Mouse (Mus musculus) neural tube, embryonic 13.5 days (tissue): ENCODE measurements around the gene Dmrtb1. TPM values are rescaled to one million over a fixed set of nuclear protein-coding genes. Genes with fewer than 3 reads are reported as not detected.
A peak's percentile ranks its signal among the peaks of the same experiment; 100 is the strongest.

ENCODE experiments used
- ATAC-seq: fragments of 200-750 bp; cut with Nextera tagmentation; 2 replicates; pipeline ENCODE4 v1.8.0; 2017; ENCODE audit warnings: low read depth, mild to moderate bottlenecking, moderate TSS enrichment, moderate library complexity
- H3K27ac ChIP-seq: fragments of 300-500 bp; sonication (generic); replicated peaks from 2 replicates; pipeline ENCODE4 v1.5.1; 2015; ENCODE audit warnings: moderate library complexity, mild to moderate bottlenecking, inconsistent platforms
- H3K27me3 ChIP-seq: fragments of 300-500 bp; sonication (generic); 2 replicates; pipeline ENCODE4 v1.6.1; 2015; ENCODE audit warnings: mild to moderate bottlenecking, inconsistent platforms
- H3K36me3 ChIP-seq: fragments of 300-500 bp; sonication (generic); 2 replicates; pipeline ENCODE4 v1.6.1; 2015; ENCODE audit warnings: mild to moderate bottlenecking, inconsistent platforms
- H3K4me1 ChIP-seq: fragments of 300-500 bp; sonication (generic); replicated peaks from 2 replicates; pipeline ENCODE4 v1.6.1; 2015; ENCODE audit warnings: inconsistent platforms
- H3K4me2 ChIP-seq: fragments of 300-500 bp; sonication (generic); 2 replicates; pipeline ENCODE4 v1.6.1; 2015; ENCODE audit warnings: inconsistent platforms, mild to moderate bottlenecking, moderate library complexity
- H3K4me3 ChIP-seq: fragments of 300-500 bp; sonication (generic); 2 replicates; pipeline ENCODE4 v1.5.1; 2015; ENCODE audit warnings: mild to moderate bottlenecking, inconsistent platforms
- H3K9ac ChIP-seq: fragments of 300-500 bp; sonication (generic); 2 replicates; pipeline ENCODE4 v1.6.1; 2015; ENCODE audit warnings: moderate library complexity, mild to moderate bottlenecking, inconsistent platforms
- H3K9me3 ChIP-seq: fragments of 300-500 bp; sonication (generic); 2 replicates; pipeline ENCODE4 v1.6.1; 2016; ENCODE audit warnings: inconsistent platforms
- WGBS: fragments of 180-500 bp; shearing (Covaris S2); methylation state at CpG from one replicate; pipeline ENCODE4 v1.1.7; 2015; 5-methylcytosine and 5-hydroxymethylcytosine counted together
- polyA plus RNA-seq: library from polyadenylated mRNA; unstranded; fragments of >200 nt; fragmentation: Nextera tagmentation; extraction: Ambion mirVana; gene quantifications from 2 replicates; pipeline ENCODE4 v1.2.1, GENCODE M21; 2015

Dmrtb1 gene
- 14.5 TPM in 2 replicates for polyA plus RNA-seq

- 93% methylated on average over 14 of the region's 14 CpGs for WGBS
- H3K27me3 ChIP-seq = no peaks in the 10 kb centered on the region
- no peak within 1 kb of the TSS for H3K4me3 ChIP-seq
- H3K36me3 ChIP-seq = no peaks in the 10 kb centered on the region
- no peaks in the 10 kb centered on the region for H3K9me3 ChIP-seq
- no peak within 1 kb of the TSS for H3K9ac ChIP-seq
- H3K4me1 ChIP-seq = peaks cover 34% of the 10 kb centered on the region
- ATAC-seq = no peak
- no peak within 1 kb of the TSS for H3K4me2 ChIP-seq
- no peak within 1 kb of the TSS for H3K27ac ChIP-seq
Measured at GRCm38 (mm10) chr4:107684130-107684529, at the start of gene Dmrtb1. Dmrtb1 (minus strand) TSS chr4:107684230.

GRCm38 (mm10) chr4:107733603-107734002 is 49.6 kb upstream of the Dmrtb1 start:
- peaks cover 3% of the 10 kb centered on the region; the same call in 1 of the 2 replicates for H3K27me3 ChIP-seq
- H3K36me3 ChIP-seq = no peaks in the 10 kb centered on the region
- no peak overlapping the region for H3K27ac ChIP-seq
- H3K4me1 ChIP-seq = peaks cover 35% of the 10 kb centered on the region
- WGBS = 15% methylated on average over 3 of the region's 3 CpGs
- no peaks in the 10 kb centered on the region for H3K9me3 ChIP-seq
- no peak overlapping the region for H3K9ac ChIP-seq
- H3K4me2 ChIP-seq = no peak overlapping the region
- no peak for ATAC-seq
- H3K4me3 ChIP-seq = no peak overlapping the region

GRCm38 (mm10) chr4:107732624-107733023 is 48.6 kb upstream of the Dmrtb1 start:
- H3K9ac ChIP-seq = no peak overlapping the region
- H3K4me3 ChIP-seq = no peak overlapping the region
- H3K27me3 ChIP-seq = peaks cover 3% of the 10 kb centered on the region; the same call in 1 of the 2 replicates
- no peaks in the 10 kb centered on the region for H3K9me3 ChIP-seq
- H3K4me1 ChIP-seq = peaks cover 32% of the 10 kb centered on the region
- no peak overlapping the region for H3K27ac ChIP-seq
- no peak for ATAC-seq
- WGBS = 10% methylated on average over 4 of the region's 4 CpGs
- no peaks in the 10 kb centered on the region for H3K36me3 ChIP-seq
- H3K4me2 ChIP-seq = no peak overlapping the region

GRCm38 (mm10) chr4:107732182-107732581 is 48.2 kb upstream of the Dmrtb1 start:
- Histone ChIP-seq H3K27ac (no peak overlapping the region), H3K9me3 (no peaks in the 10 kb centered on the region), H3K9ac (no peak overlapping the region), H3K4me3 (no peak overlapping the region), H3K4me1 (peaks cover 32% of the 10 kb centered on the region), H3K4me2 (no peak overlapping the region), H3K27me3 (peaks cover 3% of the 10 kb centered on the region; the same call in 1 of the 2 replicates), H3K36me3 (no peaks in the 10 kb centered on the region)
- no peak for ATAC-seq
- 9% methylated on average over 4 of the region's 4 CpGs for WGBS

- no peak for ATAC-seq
- no peaks in the 10 kb centered on the region for H3K36me3 ChIP-seq
- peaks cover 32% of the 10 kb centered on the region for H3K4me1 ChIP-seq
- H3K4me2 ChIP-seq = no peak overlapping the region
- H3K27ac ChIP-seq = no peak overlapping the region
- H3K9me3 ChIP-seq = no peaks in the 10 kb centered on the region
- no peak overlapping the region; the same call in 1 of the 2 replicates for H3K9ac ChIP-seq
- no peaks in the 10 kb centered on the region; the same call in 1 of the 2 replicates for H3K27me3 ChIP-seq
- no peak overlapping the region for H3K4me3 ChIP-seq
- whole genome bisulfite sequencing = 49% methylated on average over 8 of the region's 8 CpGs
Measured at GRCm38 (mm10) chr4:107731088-107731465, 47.0 kb upstream of the Dmrtb1 start.

GRCm38 (mm10) chr4:107730391-107731087 is 46.5 kb upstream of the Dmrtb1 start:
- H3K36me3 ChIP-seq = no peaks in the 10 kb centered on the region
- H3K9me3 ChIP-seq = no peaks in the 10 kb centered on the region
- no peak overlapping the region for H3K27ac ChIP-seq
- 74% methylated on average over 15 of the region's 15 CpGs for WGBS
- peaks cover 32% of the 10 kb centered on the region for H3K4me1 ChIP-seq
- H3K27me3 ChIP-seq = no peaks in the 10 kb centered on the region; the same call in 1 of the 2 replicates
- H3K4me3 ChIP-seq = no peak overlapping the region
- ATAC-seq = no peak
- H3K9ac ChIP-seq = no peak overlapping the region
- no peak overlapping the region for H3K4me2 ChIP-seq

GRCm38 (mm10) chr4:107725432-107725831 is 41.4 kb upstream of the Dmrtb1 start:
- 73% methylated on average over 9 of the region's 9 CpGs for whole genome bisulfite sequencing
- Histone ChIP-seq H3K9me3 (no peaks in the 10 kb centered on the region), H3K36me3 (no peaks in the 10 kb centered on the region), H3K4me1 (no peaks in the 10 kb centered on the region), H3K9ac (no peak overlapping the region), H3K27ac (no peak overlapping the region), H3K4me3 (no peak overlapping the region), H3K4me2 (no peak overlapping the region), H3K27me3 (no peaks in the 10 kb centered on the region)
- ATAC-seq = no peak

GRCm38 (mm10) chr4:107720043-107720830 is 36.2 kb upstream of the Dmrtb1 start:
- Histone ChIP-seq H3K9me3 (no peaks in the 10 kb centered on the region), H3K36me3 (no peaks in the 10 kb centered on the region), H3K4me1 (peaks cover 24% of the 10 kb centered on the region), H3K27me3 (no peaks in the 10 kb centered on the region), H3K27ac (no peak overlapping the region), H3K4me3 (no peak overlapping the region), H3K9ac (no peak overlapping the region), H3K4me2 (no peak overlapping the region)
- ATAC-seq = no peak
- 88% methylated on average over 11 of the region's 11 CpGs for WGBS

GRCm38 (mm10) chr4:107719161-107719560 is 35.1 kb upstream of the Dmrtb1 start:
- Histone ChIP-seq H3K4me3 (no peak overlapping the region), H3K27ac (no peak overlapping the region), H3K4me2 (no peak overlapping the region), H3K36me3 (no peaks in the 10 kb centered on the region), H3K9ac (no peak overlapping the region), H3K4me1 (peaks cover 24% of the 10 kb centered on the region), H3K27me3 (no peaks in the 10 kb centered on the region), H3K9me3 (no peaks in the 10 kb centered on the region)
- 79% methylated on average over 5 of the region's 5 CpGs for WGBS
- ATAC-seq = no peak

- no peaks in the 10 kb centered on the region for H3K9me3 ChIP-seq
- no peak overlapping the region for H3K9ac ChIP-seq
- WGBS = 39% methylated on average over 8 of the region's 8 CpGs
- peaks cover 24% of the 10 kb centered on the region for H3K4me1 ChIP-seq
- no peak overlapping the region for H3K27ac ChIP-seq
- no peaks in the 10 kb centered on the region for H3K27me3 ChIP-seq
- H3K4me3 ChIP-seq = no peak overlapping the region
- H3K4me2 ChIP-seq = no peak overlapping the region
- no peaks in the 10 kb centered on the region for H3K36me3 ChIP-seq
- no peak for ATAC-seq
Measured at GRCm38 (mm10) chr4:107718720-107719119, 34.7 kb upstream of the Dmrtb1 start.

- Histone ChIP-seq H3K4me1 (peaks cover 24% of the 10 kb centered on the region), H3K9me3 (no peaks in the 10 kb centered on the region), H3K36me3 (no peaks in the 10 kb centered on the region), H3K9ac (no peak overlapping the region), H3K27ac (peak overlapping the region; percentile 57), H3K4me2 (no peak overlapping the region), H3K4me3 (no peak overlapping the region), H3K27me3 (no peaks in the 10 kb centered on the region)
- WGBS = 50% methylated on average over 8 of the region's 8 CpGs
- ATAC-seq = no peak
Measured at GRCm38 (mm10) chr4:107717718-107718313, 33.8 kb upstream of the Dmrtb1 start.

- Histone ChIP-seq H3K4me2 (no peak overlapping the region), H3K4me3 (no peak overlapping the region), H3K4me1 (peaks cover 24% of the 10 kb centered on the region), H3K36me3 (no peaks in the 10 kb centered on the region), H3K9ac (no peak overlapping the region), H3K27me3 (no peaks in the 10 kb centered on the region), H3K9me3 (no peaks in the 10 kb centered on the region), H3K27ac (peak overlapping the region; percentile 57; the same call in 1 of the 2 replicates)
- whole genome bisulfite sequencing = 52% methylated on average over 9 of the region's 9 CpGs
- ATAC-seq = peak; percentile 54; the same call in 1 of the 2 replicates
Measured at GRCm38 (mm10) chr4:107716754-107717299, 32.8 kb upstream of the Dmrtb1 start.
